ENCODE assay signal across 10 mouse cellular contexts in genomic region chr3:101369301-101369881, GRCm38 (mm10). TPM values are rescaled to one million over a fixed set of nuclear protein-coding genes. Genes with fewer than 3 reads are reported as not detected.
DNase-seq lines count a peak whose midpoint lies in the region; ATAC-seq and TF ChIP-seq lines count a peak whose summit lies in the region.
"Had no signal": no experiment of that assay in that cellular context is flagged by ENCODE, and none has a peak within 500 bp of the region (broad histone marks: within the 10 kb centered on the region; RNA-seq: fewer than 3 reads in every experiment).

No protein-coding gene starts in this region.

- no peak for TF ChIP-seq CTCF in kidney, postnatal 0 days (IDR thresholded peaks at IDR 0.05; ENCODE audit: low read depth)

- no peak overlapping the region for H3K4me3 ChIP-seq in kidney, postnatal 0 days (replicated peaks; ENCODE audit: low read depth, low read length)

- no peak overlapping the region for H3K9ac ChIP-seq in kidney, postnatal 0 days (ENCODE audit: low read depth, low read length)

- ATAC-seq in kidney, postnatal 0 days (replicated peaks; ENCODE audit: low FRiP score, low read depth): no peak
- ATAC-seq: midbrain, embryonic 16.5 days had no signal

- WGBS in kidney, postnatal 0 days: 21% methylated on average over 10 of the region's 10 CpGs

- no peak overlapping the region for H3K27ac ChIP-seq in kidney, postnatal 0 days

- no peaks in the 10 kb centered on the region for H3K27me3 ChIP-seq in kidney, postnatal 0 days (ENCODE audit: insufficient read depth, low read length)

- 0 out of 2 replicates have a peak, but pooled peaks cover 7% of the 10 kb centered on the region for H3K4me1 ChIP-seq in kidney, postnatal 0 days (replicated peaks; ENCODE audit: insufficient read depth, low read length)

- no peaks in the 10 kb centered on the region for H3K36me3 ChIP-seq in kidney, postnatal 0 days (ENCODE audit: insufficient read depth, low read length)

- H3K4me2 ChIP-seq in kidney, postnatal 0 days (ENCODE audit: low read length): peak overlapping the region; percentile 11; the same call in 1 of the 2 replicates

- no peaks in the 10 kb centered on the region for H3K9me3 ChIP-seq in kidney, postnatal 0 days (replicated peaks; ENCODE audit: low read length)

- DNase-seq in kidney, adult 11 months: peak; percentile 34
- DNase-seq in kidney, postnatal 10 days: no peak
- DNase-seq in cerebellum, adult 11 months: peak; percentile 44
- peak; percentile 78 to 81 for DNase-seq in cerebellum, postnatal 25 days
- DNase-seq in kidney, postnatal 0 days (ENCODE audit: low spot score): peak; percentile 72
- DNase-seq in ovary, postnatal 14 days (ENCODE audit: low spot score): no peak
- DNase-seq in thymus, postnatal 0 days (ENCODE audit: low spot score): no peak
- DNase-seq: right cerebral cortex, postnatal 4 days; thymus, postnatal 14 days had no signal

RNA-seq across cellular contexts. Expression of gene Igsf3, which starts 7.5 kb away (rescaled TPM):
- polyA plus RNA-seq in kidney, postnatal 0 days (2015; fragmentation: Nextera tagmentation; extraction: Ambion mirVana): 15.3 and 16.9 TPM in 2 replicates
- 28.8 and 35.7 TPM in 2 replicates for polyA plus RNA-seq in thymus, postnatal 0 days (2015; fragmentation: Nextera tagmentation; extraction: Ambion mirVana)

Comparison
In these comparisons a context has a peak if more than half of its experiments do, and no peak if none do; other contexts are left out.
1. DNase-seq: peak in kidney, adult 11 months (single experiment), cerebellum, adult 11 months (single experiment), cerebellum, postnatal 25 days (2 of 2) and kidney, postnatal 0 days (single experiment); none in kidney, postnatal 10 days (single experiment), ovary, postnatal 14 days (single experiment) and thymus, postnatal 0 days (single experiment).